Mouse (Mus musculus) large intestine, adult 2 months (tissue): ENCODE data around the gene Fgfr2. TPM values are rescaled to one million over a fixed set of nuclear protein-coding genes. Genes with fewer than 3 reads are reported as not detected.

Experiments
- DNase-seq: peaks from one replicate; pipeline ENCODE4 v3.0.0-alpha.2; 2012; ENCODE audit warnings: low read depth, low spot score
- WGBS: fragments of 180-500 bp; shearing (Covaris S2); methylation state at CpG from one replicate; pipeline ENCODE4 v1.1.7; 2018; 5-methylcytosine and 5-hydroxymethylcytosine counted together
- polyA plus RNA-seq: library from polyadenylated mRNA; depleted of rRNA; stranded (reverse); fragments of >200 nt; gene quantifications from 2 replicates; pipeline ENCODE4 v1.2.3, GENCODE M21; 2012

Fgfr2 gene
- polyA plus RNA-seq, 1 experiment: 35.0 TPM

DNA sequence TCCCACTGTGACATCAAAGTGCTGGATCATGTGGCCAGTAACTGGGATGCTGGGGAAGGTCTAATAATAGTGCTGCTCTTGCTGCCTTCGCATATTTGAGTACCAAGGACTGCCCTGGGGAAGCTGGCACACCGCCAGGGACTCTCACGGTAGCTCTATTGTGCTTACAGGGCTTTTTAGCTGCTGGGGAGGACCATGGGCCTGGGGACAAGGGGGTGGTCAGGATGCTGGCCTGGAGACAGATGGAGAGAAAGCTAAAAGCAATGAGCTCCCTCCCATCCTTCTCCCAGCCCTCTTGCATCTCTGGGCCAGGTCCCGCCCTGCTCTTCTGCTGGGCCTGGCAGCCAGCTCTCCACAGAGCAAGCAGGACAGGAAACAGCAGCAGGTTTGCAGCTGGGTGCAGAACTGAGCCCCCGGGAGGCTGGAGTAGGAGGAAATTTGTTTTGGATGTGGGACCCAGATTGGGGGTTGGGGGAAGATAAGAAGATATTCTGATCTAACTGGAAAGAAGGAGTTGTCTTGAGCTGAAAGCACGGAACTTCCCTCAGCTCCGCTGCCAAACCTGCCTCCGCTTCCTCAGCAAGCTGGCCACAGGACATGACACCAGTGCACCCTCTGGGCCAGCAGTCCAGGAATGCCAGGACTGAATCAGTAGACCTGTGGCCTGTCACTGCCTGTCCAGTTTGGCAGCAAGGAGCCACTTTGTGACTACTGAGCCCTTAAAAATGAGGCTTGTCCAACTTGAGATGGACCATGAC lies 2803.2 kb downstream of the Fgfr2 start:
- WGBS: 49% methylated on average over 8 of the region's 8 CpGs
- DNase-seq: no peak

DNA sequence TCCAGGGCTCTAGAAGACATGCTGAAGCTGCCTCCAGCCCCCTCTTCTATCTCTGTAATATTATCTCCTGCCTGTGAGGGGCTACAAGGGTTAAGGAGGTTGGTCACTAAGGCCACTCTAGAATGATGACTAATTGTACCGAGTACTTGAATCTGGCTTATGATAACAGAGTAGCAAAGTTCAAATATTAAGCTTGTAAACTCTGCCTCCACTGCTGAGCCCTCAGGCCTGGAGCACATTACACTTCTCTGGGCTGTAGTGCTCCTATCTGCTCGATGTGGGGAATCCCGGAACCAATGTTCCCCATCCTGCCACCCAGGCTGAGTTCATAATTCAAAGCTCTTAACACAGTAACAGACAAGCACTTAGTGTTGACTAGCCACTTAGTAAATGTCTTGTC lies 2806.9 kb downstream of the Fgfr2 start:
- 40% methylated on average over 3 of the region's 3 CpGs for WGBS
- DNase-seq: no peak

DNA sequence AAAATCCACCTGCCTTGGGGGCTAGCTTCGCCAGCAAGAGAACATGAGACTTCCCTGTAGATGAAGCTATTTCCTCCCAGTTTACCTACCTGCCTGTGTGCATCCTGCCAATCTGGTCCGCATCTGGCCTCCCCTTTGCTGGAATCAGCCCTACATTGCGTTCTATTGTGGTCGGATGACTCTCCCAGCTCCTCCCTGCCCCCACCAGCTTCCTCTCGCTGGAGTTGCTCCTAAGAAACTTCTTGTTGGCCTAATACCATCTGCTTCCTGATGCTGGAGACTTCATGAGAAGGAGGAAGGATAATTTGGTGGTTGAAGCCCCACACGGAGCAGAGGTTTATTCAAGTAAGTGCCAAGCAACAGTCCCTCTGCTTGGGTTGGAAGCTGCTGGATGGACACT lies 2807.9 kb downstream of the Fgfr2 start:
- WGBS: 81% methylated on average over 6 of the region's 6 CpGs
- no peak for DNase-seq

DNA sequence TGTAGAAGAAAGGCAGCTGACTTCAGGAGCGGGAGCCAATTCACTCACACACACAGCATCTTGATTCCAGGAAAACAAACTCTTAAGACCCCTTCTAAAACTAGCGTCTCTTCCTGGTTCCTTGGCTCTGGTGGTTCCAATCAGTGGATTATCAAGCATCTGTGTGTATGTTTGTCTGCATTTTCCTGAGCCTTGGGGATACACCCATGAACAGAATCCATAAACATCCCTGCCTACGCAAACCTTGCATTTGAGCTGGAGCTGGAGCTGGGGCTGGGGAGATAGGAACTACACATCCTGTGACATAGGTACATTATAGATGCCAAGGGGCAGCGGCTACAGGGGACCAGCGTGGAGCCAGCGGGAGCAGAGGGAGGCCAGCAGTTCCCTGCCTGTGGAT lies 2808.5 kb downstream of the Fgfr2 start:
- WGBS: 87% methylated on average over 6 of the region's 6 CpGs
- no peak for DNase-seq

DNA sequence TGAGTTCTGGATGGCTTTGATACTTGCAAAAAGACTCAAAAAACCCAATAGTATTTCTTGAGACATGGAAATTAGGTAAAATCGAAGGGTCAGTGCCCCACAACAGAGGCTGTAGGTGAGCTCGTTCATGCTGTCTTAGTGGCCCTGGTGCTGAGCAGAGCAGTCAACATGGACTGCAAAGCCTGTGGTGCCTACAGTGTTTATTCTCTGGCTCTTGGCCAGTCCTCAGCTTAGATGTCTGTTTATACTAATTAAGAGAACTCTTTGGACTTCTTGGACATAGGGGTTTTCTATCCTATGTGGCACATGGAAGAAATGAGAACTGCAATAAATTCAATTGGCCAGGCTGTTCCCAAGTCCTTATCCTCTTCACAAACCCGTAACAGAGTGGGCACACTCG lies 2811.8 kb downstream of the Fgfr2 start:
- no peak for DNase-seq
- WGBS: 74% methylated on average over 4 of the region's 4 CpGs

DNA sequence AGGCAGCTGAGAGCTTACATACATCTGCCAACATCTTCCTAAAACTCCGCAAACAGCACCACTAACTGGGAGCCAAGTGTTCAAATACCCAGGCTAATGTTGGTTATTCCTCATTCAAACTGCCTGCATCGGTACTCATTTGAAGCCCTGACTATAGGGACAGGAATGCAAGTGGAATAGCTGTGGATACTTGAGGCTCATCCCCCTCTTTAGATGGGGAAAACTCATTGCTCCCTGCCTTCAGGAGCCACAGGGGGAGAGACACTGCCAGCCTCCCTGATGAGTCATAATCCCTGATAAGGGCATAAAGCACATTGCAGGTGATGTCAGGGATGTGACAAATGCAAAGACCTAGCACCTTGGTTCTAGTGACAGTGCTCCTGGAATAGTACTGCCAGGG lies 2814.0 kb downstream of the Fgfr2 start:
- 86% methylated on average over 2 of the region's 2 CpGs for WGBS
- no peak for DNase-seq

DNA sequence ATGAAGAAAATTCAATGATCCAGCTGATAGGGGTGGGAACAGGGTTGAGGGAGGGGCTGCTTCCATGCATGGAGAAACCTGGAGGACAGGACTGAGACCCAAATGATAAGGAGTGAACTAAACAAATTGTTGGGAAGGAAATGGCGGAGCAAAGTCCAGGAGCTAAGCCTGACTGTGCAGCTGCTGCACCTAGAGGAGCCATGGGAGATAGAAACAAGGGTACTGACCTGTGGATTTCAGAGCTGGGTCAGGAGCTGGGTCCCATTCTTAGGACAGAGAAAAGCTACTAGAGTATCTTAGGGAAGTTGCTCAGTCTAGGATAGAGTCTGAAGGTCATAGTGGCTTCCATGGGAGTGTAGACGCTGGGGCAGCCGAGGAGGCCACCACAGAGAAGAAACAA lies 2816.1 kb downstream of the Fgfr2 start:
- DNase-seq: no peak
- 85% methylated on average over 3 of the region's 3 CpGs for WGBS

DNA sequence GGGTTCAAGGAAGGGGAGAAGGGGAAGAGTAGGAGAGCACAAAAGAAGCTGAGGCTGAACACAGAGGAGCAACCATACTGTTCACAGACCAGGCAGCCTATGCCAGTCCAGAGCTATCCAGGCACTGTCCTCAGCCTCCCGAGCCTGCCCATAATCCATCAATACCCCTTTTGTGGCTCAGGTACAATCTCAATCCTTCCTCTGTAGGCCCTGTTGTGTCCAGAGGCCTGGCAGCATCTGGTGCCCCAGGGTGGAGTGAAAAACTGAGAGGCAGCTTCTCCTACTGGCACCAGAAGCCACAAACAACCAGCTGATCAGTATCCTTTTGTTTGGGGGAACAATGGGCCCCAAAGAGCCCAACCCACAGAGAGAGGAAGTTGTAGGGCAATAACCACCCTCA lies 2818.5 kb downstream of the Fgfr2 start:
- WGBS: 81% methylated on average over 1 of the region's 1 CpGs

DNA sequence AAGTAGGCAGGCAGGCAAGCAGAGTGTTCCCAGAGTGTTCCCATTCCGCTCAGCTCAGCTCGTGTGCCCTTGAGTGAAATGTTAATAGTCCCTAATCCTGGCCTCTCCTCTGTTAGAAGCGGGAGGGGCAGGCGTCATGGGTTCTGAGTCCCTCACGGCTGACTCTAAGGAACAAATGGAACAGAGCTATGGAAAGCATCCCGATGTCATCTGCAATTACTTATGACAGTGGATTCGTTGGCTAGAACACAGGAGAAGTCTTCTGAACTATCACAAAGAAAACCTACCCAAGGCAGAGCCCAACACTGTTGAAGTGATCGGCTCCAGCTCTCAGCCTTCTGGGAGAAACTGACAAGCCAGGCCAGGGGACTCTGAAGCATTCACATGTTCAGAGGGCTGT lies 2819.7 kb downstream of the Fgfr2 start:
- WGBS: 58% methylated on average over 8 of the region's 8 CpGs
- no peak for DNase-seq

More for the DNA sequence above, 2818.5 kb downstream of the Fgfr2 start:
- no peak for DNase-seq

DNA sequence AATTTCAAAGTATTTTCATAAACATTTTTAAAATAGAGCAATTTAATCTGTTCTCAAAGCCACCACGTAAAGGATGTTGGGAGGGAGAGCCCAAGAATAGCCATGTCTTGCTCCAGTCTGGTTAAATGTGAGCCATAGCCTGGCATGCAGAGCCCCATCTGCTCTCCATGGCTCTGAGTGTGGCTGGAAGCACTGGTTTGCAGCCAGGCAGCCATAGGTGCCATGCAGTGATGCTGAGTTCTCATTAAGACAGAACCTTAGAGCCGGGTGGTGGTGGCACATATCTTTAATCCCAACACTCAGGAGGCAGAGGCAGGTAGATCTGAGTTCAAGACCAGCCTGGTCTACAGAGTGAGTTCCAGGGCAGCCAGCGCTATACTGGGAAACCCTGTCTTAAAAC lies 2822.5 kb downstream of the Fgfr2 start:
- WGBS: 95% methylated on average over 3 of the region's 3 CpGs

DNA sequence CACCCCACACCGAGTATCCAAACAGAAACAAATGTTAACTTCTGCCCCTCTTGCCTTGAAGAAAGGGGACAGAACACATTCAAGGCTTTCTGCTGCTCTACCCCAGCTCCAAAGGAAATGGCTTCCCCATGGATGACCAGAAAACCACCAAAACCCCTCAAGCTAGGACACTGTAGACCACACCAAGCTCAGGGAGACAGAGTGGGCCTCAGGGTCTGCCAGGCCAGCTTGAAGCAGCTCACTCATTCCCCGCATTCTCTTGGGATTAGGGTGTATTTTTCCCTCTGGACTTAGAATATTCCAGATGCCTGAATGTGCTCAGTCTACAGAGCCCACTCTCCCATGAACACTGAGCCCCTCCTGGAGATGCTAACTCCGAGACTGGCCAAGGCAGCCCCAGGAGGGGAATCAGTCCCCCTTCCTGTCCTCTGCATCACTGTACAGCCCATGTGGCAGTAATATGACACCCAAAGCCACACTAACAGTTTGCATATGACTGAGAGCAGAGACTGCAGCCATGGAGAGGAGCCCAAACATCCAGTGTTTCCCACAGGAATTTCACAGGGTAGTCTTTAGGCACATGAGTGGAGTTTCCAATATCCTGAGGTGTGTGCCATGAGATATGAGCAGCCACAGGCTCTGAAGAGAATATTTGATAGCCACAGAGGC lies 2824.1 kb downstream of the Fgfr2 start:
- 75% methylated on average over 3 of the region's 3 CpGs for WGBS
- DNase-seq: no peak

More for the DNA sequence above, 2822.5 kb downstream of the Fgfr2 start:
- DNase-seq: no peak

DNA sequence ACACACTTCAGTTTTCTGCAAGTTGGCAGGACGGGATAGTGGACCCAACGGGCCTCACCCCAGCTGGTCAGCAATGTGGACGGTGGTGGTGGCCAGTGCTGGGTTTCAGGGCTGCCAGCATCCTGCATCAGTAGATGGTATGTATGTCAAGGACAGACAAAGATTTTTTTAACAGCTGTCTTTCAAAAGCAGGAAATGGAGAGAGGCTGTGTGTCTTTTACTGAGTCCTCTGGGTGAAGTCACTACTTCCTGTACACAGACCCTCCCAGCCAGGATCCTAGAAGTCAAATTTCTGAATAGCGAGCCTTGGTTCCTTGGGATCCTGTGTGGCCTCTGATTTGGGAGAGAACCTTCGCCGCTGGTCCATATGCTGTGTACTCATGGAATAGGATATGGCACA lies 2832.0 kb downstream of the Fgfr2 start:
- 79% methylated on average over 6 of the region's 6 CpGs for WGBS
- no peak for DNase-seq

DNA sequence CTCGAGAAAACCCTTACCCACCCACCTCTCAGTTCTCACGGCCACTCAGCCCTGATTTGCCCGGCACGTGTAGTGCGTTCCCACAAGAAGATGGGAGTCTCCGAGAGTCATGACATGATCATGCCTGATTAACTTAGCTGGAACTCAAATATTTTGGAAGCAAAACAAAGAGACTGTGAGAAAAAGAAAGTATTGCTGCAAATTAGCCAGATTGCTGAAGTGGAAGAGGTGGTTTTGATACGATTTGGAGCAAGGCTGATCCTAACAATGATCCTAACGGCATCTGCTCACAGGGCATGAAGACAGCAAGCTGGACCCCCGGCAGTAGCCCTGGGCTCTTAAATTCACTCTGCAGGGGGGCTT lies 2833.7 kb downstream of the Fgfr2 start:
- 63% methylated on average over 9 of the region's 9 CpGs for WGBS
- DNase-seq: no peak

DNA sequence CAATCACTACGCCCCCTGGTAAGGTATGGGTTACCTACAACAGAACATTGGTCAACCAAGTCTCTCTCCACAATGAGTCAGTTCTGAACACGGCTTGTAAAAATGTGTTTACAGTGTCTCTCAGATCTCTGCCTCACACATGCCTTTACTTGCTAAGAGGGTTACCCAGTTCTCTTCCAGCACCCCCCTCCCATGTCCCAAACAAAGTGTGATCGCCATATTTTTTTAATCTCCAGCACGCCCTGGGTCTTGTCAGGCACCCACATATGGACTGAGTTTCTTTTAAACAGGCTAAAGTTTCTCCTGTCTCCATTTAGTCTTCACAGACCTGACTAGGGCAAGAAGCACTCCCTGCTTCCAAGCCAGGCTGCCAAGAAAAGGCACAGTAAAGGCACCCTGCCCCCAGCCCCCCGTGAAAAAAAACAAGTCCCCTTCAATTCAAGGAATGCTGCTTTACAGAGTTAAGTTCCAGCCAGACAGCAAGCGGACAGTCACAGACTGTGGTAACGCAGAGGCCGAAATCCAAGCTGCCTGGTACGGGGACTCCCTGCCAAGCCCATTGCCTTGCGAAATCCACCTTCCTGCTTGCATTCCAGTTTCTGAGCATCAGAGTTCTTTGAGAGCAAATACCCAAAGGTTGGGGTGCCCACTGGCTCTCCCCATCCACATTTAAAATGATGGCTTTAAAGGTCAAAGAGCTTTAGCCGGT lies 2834.3 kb downstream of the Fgfr2 start:
- WGBS: 41% methylated on average over 11 of the region's 11 CpGs
- DNase-seq: no peak

DNA sequence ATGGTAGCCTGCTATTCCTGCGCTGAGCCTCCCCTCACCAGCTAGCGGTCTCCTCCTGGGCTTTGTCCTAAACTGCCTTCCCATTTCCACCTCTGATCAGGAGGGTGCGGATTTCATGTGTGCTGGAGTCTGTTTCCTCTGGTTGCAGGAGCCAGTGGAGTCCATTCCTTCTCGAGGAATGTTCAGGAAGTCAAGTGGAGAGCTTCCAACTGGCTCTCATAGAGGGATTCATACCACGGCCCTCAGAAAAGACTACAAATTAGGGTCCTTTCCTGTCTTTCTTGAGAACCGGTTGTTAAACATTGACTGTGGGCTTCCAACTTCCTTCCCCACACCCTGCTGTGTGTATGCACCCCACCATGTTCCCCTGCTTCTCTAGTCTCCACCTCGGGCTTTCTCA lies 2834.9 kb downstream of the Fgfr2 start:
- DNase-seq: no peak
- WGBS: 54% methylated on average over 7 of the region's 7 CpGs

DNA sequence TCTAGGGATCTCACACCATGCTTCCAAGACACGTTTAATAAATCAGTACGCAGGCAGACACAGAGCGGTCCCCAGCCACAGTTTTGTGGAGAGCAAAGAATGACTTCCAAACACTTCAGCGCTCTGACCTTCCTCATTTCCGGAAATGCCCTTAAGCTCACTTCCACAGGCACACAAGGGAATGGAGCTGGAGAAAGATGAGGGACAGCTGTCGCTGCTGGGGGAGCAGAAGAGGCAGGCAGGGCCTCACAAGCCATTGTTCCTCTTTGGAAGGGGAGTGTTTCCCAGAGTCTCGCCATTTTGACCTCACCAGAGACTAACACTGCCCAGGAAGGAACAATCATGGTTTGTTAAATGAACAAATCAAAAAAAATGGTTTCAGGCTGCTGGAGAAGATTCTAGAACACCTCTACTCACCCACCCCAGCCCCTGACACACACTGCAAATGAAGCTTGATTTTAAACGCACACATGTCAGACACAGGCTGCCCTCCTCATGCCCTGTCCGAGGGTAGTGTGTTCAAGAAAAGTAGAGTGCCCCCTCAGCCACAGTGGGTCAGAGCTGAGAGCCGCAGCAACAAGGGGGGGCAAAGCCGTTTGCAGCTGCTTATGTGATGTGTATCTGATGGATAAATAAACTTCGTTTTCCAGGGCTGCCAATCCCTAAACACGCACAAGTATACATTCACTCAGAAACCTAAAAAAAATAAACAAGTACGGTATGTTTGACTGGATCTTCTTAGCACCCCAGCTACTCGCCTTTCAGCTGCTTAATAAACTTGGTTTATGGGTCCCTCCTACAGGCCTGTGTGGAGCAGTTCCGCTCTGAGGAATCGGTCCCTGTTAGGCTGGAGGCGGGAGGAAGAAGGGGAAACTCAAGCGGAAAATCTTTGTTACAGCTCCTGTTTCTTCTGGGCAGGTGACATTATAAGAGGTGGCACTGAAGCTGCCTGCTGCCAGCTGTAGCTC lies 2844.1 kb downstream of the Fgfr2 start:
- DNase-seq: no peak
- WGBS: 64% methylated on average over 19 of the region's 19 CpGs

DNA sequence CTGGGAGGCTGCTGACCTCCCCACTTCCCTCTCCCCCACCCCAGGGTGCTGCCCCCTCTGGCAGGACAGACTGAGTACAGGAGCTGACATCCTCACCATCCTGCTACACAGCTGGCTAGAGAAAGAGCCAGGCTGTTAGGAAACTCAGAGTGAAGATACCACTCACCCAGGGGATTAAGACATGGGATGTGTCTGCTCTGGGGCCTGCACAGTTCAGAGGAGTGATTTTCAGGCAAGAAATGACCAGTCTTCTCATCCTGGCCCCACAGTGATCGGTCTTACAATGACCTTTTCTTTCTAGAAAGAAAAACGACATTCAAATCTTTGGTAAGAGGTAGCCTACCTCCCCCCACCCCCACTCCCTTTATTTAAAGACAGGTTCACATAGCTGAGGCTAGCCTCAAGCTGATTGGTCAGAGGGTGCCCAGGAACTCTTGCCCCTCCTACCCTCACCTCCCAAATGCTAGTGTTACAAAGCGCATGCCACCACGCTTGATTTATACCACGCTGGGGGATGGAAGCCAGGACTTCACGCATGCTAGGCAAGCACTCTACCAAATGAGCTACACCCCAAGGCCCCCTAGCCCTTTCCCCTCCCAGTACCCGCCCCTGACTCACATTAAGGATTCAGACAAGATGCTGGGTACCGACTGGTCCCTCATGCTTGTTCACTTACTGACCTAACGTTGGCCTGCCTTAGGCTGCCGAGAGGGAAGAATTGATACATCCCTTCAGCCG lies 2845.0 kb downstream of the Fgfr2 start:
- WGBS: 83% methylated on average over 11 of the region's 11 CpGs
- DNase-seq: no peak

DNA sequence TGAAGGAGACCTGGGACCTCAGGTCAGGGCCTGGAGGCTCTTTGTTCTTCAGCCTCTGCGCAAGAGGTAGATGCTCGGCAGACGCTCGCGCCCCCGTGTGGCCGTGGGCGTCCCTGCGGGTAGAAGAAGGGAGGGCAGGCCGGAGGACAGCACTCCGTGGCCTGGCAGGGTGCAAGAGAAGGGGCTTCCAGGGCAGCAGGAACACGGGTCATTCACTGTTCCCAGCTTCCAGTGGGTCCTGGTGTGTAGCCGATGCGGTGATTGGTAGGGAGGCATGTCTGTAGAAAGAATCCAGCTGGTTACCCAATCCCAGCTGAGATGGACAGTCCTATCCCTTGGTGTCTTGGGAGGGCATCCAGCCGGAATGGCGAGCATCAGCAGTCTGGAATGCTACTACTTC lies 2849.9 kb downstream of the Fgfr2 start:
- no peak for DNase-seq
- WGBS: 7% methylated on average over 16 of the region's 16 CpGs

DNA sequence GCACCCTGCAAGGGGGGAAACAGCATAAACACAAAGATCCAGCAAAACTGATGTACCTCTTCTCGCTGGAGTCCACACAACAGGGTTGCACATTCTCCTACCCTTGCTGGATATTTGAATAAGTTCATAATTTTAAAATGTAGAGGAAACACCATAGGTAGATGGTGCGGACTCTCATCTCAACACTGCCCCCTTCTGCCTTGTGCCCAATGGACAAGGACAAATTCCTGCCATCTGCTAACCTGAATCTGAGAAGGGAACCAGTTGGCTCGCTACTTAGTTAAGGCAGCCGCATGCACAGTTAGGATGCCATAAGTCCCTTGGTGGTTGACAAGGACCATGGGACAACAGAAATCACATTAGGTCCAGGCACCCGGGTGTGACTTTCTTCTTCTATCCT lies 2852.3 kb downstream of the Fgfr2 start:
- DNase-seq: no peak
- WGBS: 71% methylated on average over 5 of the region's 5 CpGs
